Comparison of ENCODE assay signal across 21 mouse cellular contexts in the genomic region with DNA sequence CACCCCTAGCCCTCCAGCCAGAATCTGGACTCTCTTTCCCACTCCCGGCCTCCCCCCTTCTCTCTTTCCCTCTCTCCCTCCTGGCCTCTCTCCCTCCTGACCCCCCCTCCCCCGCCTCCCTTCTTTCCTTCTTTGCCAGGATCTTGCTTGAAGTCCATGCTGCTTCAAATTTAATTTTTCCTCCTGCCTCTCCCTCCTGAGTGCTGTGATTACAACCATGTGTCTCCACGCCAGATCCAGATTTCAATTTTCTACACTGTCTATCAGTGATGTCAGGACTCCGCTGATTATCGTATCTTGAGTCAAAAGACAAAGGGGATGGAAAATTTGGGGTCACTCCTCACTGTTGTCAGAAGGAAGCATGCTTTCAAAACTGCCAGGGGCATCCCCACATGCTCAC.
A peak's percentile ranks its signal among the peaks of the same experiment; 100 is the strongest.
DNase-seq lines count a peak whose midpoint lies in the region; ATAC-seq lines count a peak whose summit lies in the region.
"Had no signal": no experiment of that assay in that cellular context is flagged by ENCODE, and none has a peak within 500 bp of the region (broad histone marks: within the 10 kb centered on the region; RNA-seq: fewer than 3 reads in every experiment).

No protein-coding gene starts in this region.

- H3K36me3 ChIP-seq in forebrain, embryonic 10.5 days (replicated peaks) = no peaks in the 10 kb centered on the region
- no peaks in the 10 kb centered on the region for H3K36me3 ChIP-seq in forebrain, embryonic 13.5 days (ENCODE audit: poor library complexity, severe bottlenecking)
- H3K36me3 ChIP-seq in heart, embryonic 14.5 days (ENCODE audit: control insufficient read depth, insufficient read depth, low read length) = no peaks in the 10 kb centered on the region
- no peaks in the 10 kb centered on the region for H3K36me3 ChIP-seq in midbrain, embryonic 11.5 days (ENCODE audit: control insufficient read depth, insufficient read depth, low read length)
- no peaks in the 10 kb centered on the region for H3K36me3 ChIP-seq in midbrain, embryonic 13.5 days
- H3K36me3 ChIP-seq: hindbrain, embryonic 10.5 days; intestine, embryonic 15.5 days had no signal

- no peak overlapping the region for H3K4me2 ChIP-seq in forebrain, embryonic 13.5 days
- no peak overlapping the region for H3K4me2 ChIP-seq in heart, embryonic 14.5 days (ENCODE audit: low read length)
- H3K4me2 ChIP-seq in midbrain, embryonic 11.5 days = no peak overlapping the region
- H3K4me2 ChIP-seq in midbrain, embryonic 13.5 days (replicated peaks) = no peak overlapping the region
- H3K4me2 ChIP-seq: hindbrain, embryonic 14.5 days; intestine, embryonic 15.5 days had no signal

- no peak overlapping the region for H3K9ac ChIP-seq in forebrain, embryonic 13.5 days
- H3K9ac ChIP-seq in heart, embryonic 14.5 days (ENCODE audit: low read length) = no peak overlapping the region
- no peak overlapping the region for H3K9ac ChIP-seq in midbrain, embryonic 11.5 days (ENCODE audit: low read length)
- H3K9ac ChIP-seq in midbrain, embryonic 13.5 days (replicated peaks) = no peak overlapping the region
- H3K9ac ChIP-seq: hindbrain, embryonic 14.5 days; intestine, embryonic 15.5 days had no signal

- 74% methylated on average over 5 of the region's 5 CpGs for WGBS in forebrain, embryonic 10.5 days
- 83% methylated on average over 5 of the region's 5 CpGs for WGBS in forebrain, embryonic 13.5 days
- WGBS in heart, embryonic 14.5 days = 46% methylated on average over 5 of the region's 5 CpGs
- WGBS in midbrain, embryonic 11.5 days = 80% methylated on average over 5 of the region's 5 CpGs
- 73% methylated on average over 5 of the region's 5 CpGs for WGBS in midbrain, embryonic 13.5 days

- no peak overlapping the region for H3K4me3 ChIP-seq in forebrain, embryonic 10.5 days
- H3K4me3 ChIP-seq in forebrain, embryonic 13.5 days = no peak overlapping the region
- H3K4me3 ChIP-seq in heart, embryonic 14.5 days (ENCODE audit: control insufficient read depth in 1 of 2, insufficient read depth in 1 of 2, low read depth in 1 of 2, low read length in 2 of 2) = no peak overlapping the region
- H3K4me3 ChIP-seq in midbrain, embryonic 11.5 days (ENCODE audit: low read depth, low read length) = no peak overlapping the region
- no peak overlapping the region for H3K4me3 ChIP-seq in midbrain, embryonic 13.5 days (replicated peaks)
- H3K4me3 ChIP-seq: heart, adult 2 months; hindbrain, embryonic 10.5 days; intestine, embryonic 15.5 days had no signal

- no peak for DNase-seq in forebrain, embryonic 10.5 days (ENCODE audit: extremely low spot score, low spot score)
- DNase-seq in heart, postnatal 10 days = no peak
- peak; percentile 75 for DNase-seq in midbrain, embryonic 11.5 days (ENCODE audit: low spot score, missing footprints)
- DNase-seq in layer of hippocampus, adult 9-11 months = no peak
- no peak for DNase-seq in frontal cortex, postnatal 25 days (ENCODE audit: low spot score in 2 of 2)
- DNase-seq: adrenal gland, postnatal 10 days; B cell, adult 2 months; cerebellum, adult 11 months; cerebellum, adult 9-10 months; cerebellum, postnatal 25 days; gastrocnemius, postnatal 10 days; heart, adult 2 months; kidney, adult 2 months had no signal

- H3K4me1 ChIP-seq in forebrain, embryonic 10.5 days = peaks cover 56% of the 10 kb centered on the region
- H3K4me1 ChIP-seq in forebrain, embryonic 13.5 days = peaks cover 33% of the 10 kb centered on the region
- H3K4me1 ChIP-seq in heart, embryonic 14.5 days (ENCODE audit: control insufficient read depth in 2 of 2, insufficient read depth in 2 of 2, low read length in 2 of 2) = peaks cover 2 to 16% of the 10 kb centered on the region in 2 experiments; a peak in 3 of 4 replicates
- H3K4me1 ChIP-seq in midbrain, embryonic 11.5 days (ENCODE audit: control insufficient read depth, insufficient read depth, low read length) = peaks cover 12% of the 10 kb centered on the region
- H3K4me1 ChIP-seq in midbrain, embryonic 13.5 days (replicated peaks) = peaks cover 36% of the 10 kb centered on the region

- H3K27me3 ChIP-seq in forebrain, embryonic 10.5 days (ENCODE audit: poor library complexity, severe bottlenecking) = no peaks in the 10 kb centered on the region
- H3K27me3 ChIP-seq in forebrain, embryonic 13.5 days = no peaks in the 10 kb centered on the region
- no peaks in the 10 kb centered on the region for H3K27me3 ChIP-seq in heart, embryonic 14.5 days (ENCODE audit: control insufficient read depth, insufficient read depth, low read length)
- H3K27me3 ChIP-seq in midbrain, embryonic 11.5 days (ENCODE audit: control insufficient read depth, insufficient read depth, low read length) = no peaks in the 10 kb centered on the region
- H3K27me3 ChIP-seq in midbrain, embryonic 13.5 days = 0 out of 2 replicates have a peak, but pooled peaks cover 3% of the 10 kb centered on the region
- H3K27me3 ChIP-seq: intestine, embryonic 15.5 days had no signal

- intact Hi-C loops in heart, postnatal 10 days (cut with DNase I) = no loop called here

- H3K9me3 ChIP-seq in forebrain, embryonic 10.5 days = no peaks in the 10 kb centered on the region
- H3K9me3 ChIP-seq in forebrain, embryonic 13.5 days (replicated peaks) = no peaks in the 10 kb centered on the region
- H3K9me3 ChIP-seq in heart, embryonic 14.5 days (ENCODE audit: control insufficient read depth, low read length) = no peaks in the 10 kb centered on the region
- H3K9me3 ChIP-seq in midbrain, embryonic 11.5 days (ENCODE audit: control insufficient read depth, low read length) = no peaks in the 10 kb centered on the region
- no peaks in the 10 kb centered on the region for H3K9me3 ChIP-seq in midbrain, embryonic 13.5 days
- H3K9me3 ChIP-seq: hindbrain, embryonic 10.5 days; intestine, embryonic 15.5 days had no signal

- H3K27ac ChIP-seq in forebrain, embryonic 10.5 days = 0 out of 2 replicates have a peak overlapping the region, but pooled peaks have one; percentile 48
- H3K27ac ChIP-seq in forebrain, embryonic 13.5 days = no peak overlapping the region
- peak overlapping the region; percentile 33 to 59 for H3K27ac ChIP-seq in heart, embryonic 14.5 days (replicated peaks in 1 of 2; ENCODE audit: control insufficient read depth in 1 of 2, insufficient read depth in 1 of 2, low read depth in 2 of 2, low read length in 2 of 2)
- no peak overlapping the region for H3K27ac ChIP-seq in midbrain, embryonic 11.5 days (ENCODE audit: low read depth, low read length)
- H3K27ac ChIP-seq in midbrain, embryonic 13.5 days = no peak overlapping the region
- H3K27ac ChIP-seq: heart, adult 2 months; hindbrain, embryonic 14.5 days; intestine, embryonic 15.5 days had no signal

- ATAC-seq in forebrain, embryonic 13.5 days = no peak
- no peak for ATAC-seq in heart, embryonic 14.5 days (ENCODE audit: insufficient number of reproducible peaks, insufficient read depth, low FRiP score, low read depth)
- ATAC-seq in midbrain, embryonic 11.5 days (ENCODE audit: low FRiP score) = no peak
- no peak for ATAC-seq in midbrain, embryonic 13.5 days
- ATAC-seq: CD4-positive, CD25-positive, alpha-beta regulatory T cell, adult 4 months; forebrain, embryonic 14.5 days; intestine, embryonic 15.5 days had no signal

Comparison
In these comparisons a context has a peak if more than half of its experiments do, and no peak if none do; other contexts are left out.
1. H3K27ac ChIP-seq: peak in forebrain, embryonic 10.5 days (single experiment) and heart, embryonic 14.5 days (2 of 2); none in forebrain, embryonic 13.5 days (single experiment), midbrain, embryonic 11.5 days (single experiment) and midbrain, embryonic 13.5 days (single experiment).